Mouse (Mus musculus) cortical plate, adult 2 months (tissue): ENCODE data around the gene Kif1c.

Experiments used
- CTCF ChIP-seq: fragments of 200-500 bp; IDR thresholded peaks from 2 replicates; pipeline ENCODE4 v1.5.1; 2011; ENCODE audit warnings: mild to moderate bottlenecking, control low read depth, low read length; ENCODE audit not compliant: insufficient read depth; ENCODE audit errors: extremely low read depth
- POLR2A ChIP-seq: fragments of 200-500 bp; IDR thresholded peaks from 2 replicates; pipeline ENCODE4 v1.6.1; 2011; ENCODE audit warnings: mild to moderate bottlenecking, low read length, control low read depth; ENCODE audit not compliant: insufficient read depth; ENCODE audit errors: extremely low read depth

GRCm38 (mm10) chr11:70668771-70669505, 31.4 kb upstream of the Kif1c start, which contains the start of gene Spag7:
- peak; percentile 82 for TF ChIP-seq POLR2A
- no peak for TF ChIP-seq CTCF
